Mouse (Mus musculus) neural tube, embryonic 14.5 days (tissue): ENCODE data around the gene Cdk15. TPM values are rescaled to one million over a fixed set of nuclear protein-coding genes. Genes with fewer than 3 reads are reported as not detected.

Experiments used
- ATAC-seq: fragments of 200-750 bp; cut with Nextera tagmentation; 2 replicates; pipeline ENCODE4 v1.8.0; 2017; ENCODE audit warnings: low read depth, mild to moderate bottlenecking, moderate TSS enrichment, moderate library complexity
- H3K27ac ChIP-seq: fragments of 300-500 bp; sonication (generic); 2 replicates; pipeline ENCODE4 v1.5.1; 2014; ENCODE audit warnings: low read depth, mild to moderate bottlenecking, control low read depth, low read length, moderate library complexity, mixed read lengths
- H3K27me3 ChIP-seq: fragments of 300-500 bp; sonication (generic); 2 replicates; pipeline ENCODE4 v1.6.1; 2014; ENCODE audit warnings: low read length; ENCODE audit not compliant: control insufficient read depth, insufficient read depth
- H3K36me3 ChIP-seq: fragments of 300-500 bp; sonication (generic); 2 replicates; pipeline ENCODE4 v1.6.1; 2014; ENCODE audit warnings: low read length, mixed read lengths; ENCODE audit not compliant: control insufficient read depth, insufficient read depth
- H3K4me1 ChIP-seq: fragments of 300-500 bp; sonication (generic); 2 replicates; pipeline ENCODE4 v1.6.1; 2014; ENCODE audit warnings: low read length; ENCODE audit not compliant: control insufficient read depth, insufficient read depth
- H3K4me2 ChIP-seq: fragments of 300-500 bp; sonication (generic); 2 replicates; pipeline ENCODE4 v1.6.1; 2014; ENCODE audit warnings: mild to moderate bottlenecking, low read depth, low read length, control low read depth
- H3K4me3 ChIP-seq: fragments of 300-500 bp; sonication (generic); 2 replicates; pipeline ENCODE4 v1.5.1; 2014; ENCODE audit warnings: low read depth, low read length, control low read depth, mixed read lengths
- H3K9ac ChIP-seq: fragments of 300-500 bp; sonication (generic); replicated peaks from 2 replicates; pipeline ENCODE4 v1.6.1; 2014; ENCODE audit warnings: low read depth, mild to moderate bottlenecking, control low read depth, low read length, mixed read lengths
- H3K9me3 ChIP-seq: fragments of 300-500 bp; sonication (generic); 2 replicates; pipeline ENCODE4 v1.6.1; 2016; ENCODE audit warnings: low read length; ENCODE audit not compliant: control insufficient read depth
- WGBS: fragments of 180-500 bp; shearing (Covaris S2); extraction: QIAGEN DNeasy Blood & Tissue Kit; methylation state at CpG from one replicate; pipeline ENCODE4 v1.1.7; 2014; 5-methylcytosine and 5-hydroxymethylcytosine counted together
- polyA plus RNA-seq: library from polyadenylated mRNA; unstranded; fragments of >200 nt; fragmentation: Nextera tagmentation; extraction: Ambion mirVana; gene quantifications from 2 replicates; pipeline ENCODE4 v1.2.1, GENCODE M21; 2014

The Cdk15 gene
- polyA plus RNA-seq, 1 experiment from 2014 or later, result 1.0 TPM

DNA sequence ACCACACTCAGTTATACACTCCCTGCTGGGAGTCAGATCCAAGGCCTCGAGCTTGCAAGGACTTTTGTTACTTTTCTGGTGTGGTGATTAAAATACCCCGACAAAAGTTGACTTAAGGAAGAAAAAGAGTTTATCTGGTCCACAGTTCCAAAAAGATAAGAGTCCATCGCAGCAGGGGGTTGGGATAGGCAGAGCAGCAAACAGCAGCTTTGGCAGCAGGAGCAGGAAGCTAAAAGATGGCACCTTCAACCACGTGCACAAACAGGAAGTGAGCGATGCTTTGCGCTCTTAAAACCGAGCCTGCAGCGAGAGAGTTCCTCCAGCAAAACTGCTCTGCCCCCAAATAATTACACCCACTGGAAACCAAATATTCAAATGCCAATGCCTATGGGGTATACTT lies 12.2 kb downstream of the Cdk15 start:
- H3K4me1 ChIP-seq, result 0 out of 2 replicates have a peak, but pooled peaks cover 4% of the 10 kb centered on the region
- no peak overlapping the region for H3K4me2 ChIP-seq
- no peak overlapping the region for H3K27ac ChIP-seq
- H3K9me3 ChIP-seq, result no peaks in the 10 kb centered on the region
- ATAC-seq, result no peak
- 60% methylated on average over 8 of the region's 8 CpGs for WGBS
- H3K36me3 ChIP-seq, result no peaks in the 10 kb centered on the region
- no peaks in the 10 kb centered on the region for H3K27me3 ChIP-seq
- H3K4me3 ChIP-seq, result no peak overlapping the region
- no peak overlapping the region for H3K9ac ChIP-seq

GRCm38 (mm10) chr1:59269466-59269865 lies 12.8 kb downstream of the Cdk15 start:
- H3K4me3 ChIP-seq, result no peak overlapping the region
- no peaks in the 10 kb centered on the region for H3K36me3 ChIP-seq
- no peak overlapping the region for H3K4me2 ChIP-seq
- H3K9ac ChIP-seq, result no peak overlapping the region
- no peak for ATAC-seq
- H3K27me3 ChIP-seq, result no peaks in the 10 kb centered on the region
- H3K27ac ChIP-seq, result peak overlapping the region; percentile 58; the same call in 1 of the 2 replicates
- 75% methylated on average over 6 of the region's 6 CpGs for WGBS
- no peaks in the 10 kb centered on the region for H3K9me3 ChIP-seq
- 0 out of 2 replicates have a peak, but pooled peaks cover 4% of the 10 kb centered on the region for H3K4me1 ChIP-seq

GRCm38 (mm10) chr1:59269951-59270689 lies 13.4 kb downstream of the Cdk15 start:
- Histone ChIP-seq H3K36me3 (no peaks in the 10 kb centered on the region), H3K4me3 (no peak overlapping the region), H3K27ac (peak overlapping the region; percentile 58), H3K9me3 (no peaks in the 10 kb centered on the region), H3K9ac (no peak overlapping the region), H3K27me3 (no peaks in the 10 kb centered on the region), H3K4me1 (0 out of 2 replicates have a peak, but pooled peaks cover 4% of the 10 kb centered on the region), H3K4me2 (no peak overlapping the region)
- peak; percentile 60; the same call in 1 of the 2 replicates for ATAC-seq
- WGBS, result 46% methylated on average over 20 of the region's 20 CpGs

GRCm38 (mm10) chr1:59272189-59272588 lies 15.5 kb downstream of the Cdk15 start:
- Histone ChIP-seq H3K4me2 (no peak overlapping the region), H3K4me1 (0 out of 2 replicates have a peak, but pooled peaks cover 4% of the 10 kb centered on the region), H3K9me3 (no peaks in the 10 kb centered on the region), H3K4me3 (no peak overlapping the region), H3K36me3 (no peaks in the 10 kb centered on the region), H3K27me3 (no peaks in the 10 kb centered on the region), H3K27ac (no peak overlapping the region), H3K9ac (no peak overlapping the region)
- ATAC-seq, result no peak
- WGBS, result 41% methylated on average over 3 of the region's 3 CpGs

- 93% methylated on average over 5 of the region's 5 CpGs for WGBS
- H3K9ac ChIP-seq, result no peak overlapping the region
Measured at GRCm38 (mm10) chr1:59285880-59286279, 29.2 kb downstream of the Cdk15 start.

DNA sequence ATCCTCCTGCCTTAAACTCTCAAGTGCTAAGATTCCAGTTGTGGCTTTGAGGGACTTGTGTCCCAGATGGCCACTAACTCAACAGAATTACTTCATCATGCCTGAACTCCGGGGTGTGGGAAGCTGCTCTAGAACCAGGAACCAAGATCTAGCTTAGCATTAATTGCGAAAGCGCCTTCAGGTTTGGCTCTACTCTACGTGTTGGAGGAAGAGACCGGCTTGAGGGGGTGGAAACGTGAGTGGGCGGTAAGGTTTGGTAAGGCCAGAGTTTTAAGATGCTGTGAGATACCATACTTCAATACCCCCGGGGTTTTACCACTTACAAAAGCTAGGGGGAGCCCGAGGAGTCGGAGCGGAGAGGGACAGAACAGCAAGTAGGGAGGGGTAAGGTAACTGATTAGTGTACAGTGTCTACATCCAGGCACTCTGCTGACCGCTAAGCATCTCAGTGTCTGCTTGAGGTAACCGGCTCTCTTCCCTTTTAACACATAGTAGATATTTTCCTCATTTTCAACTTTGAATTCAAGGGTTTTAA lies 29.7 kb downstream of the Cdk15 start:
- Histone ChIP-seq H3K27me3 (no peaks in the 10 kb centered on the region), H3K9me3 (no peaks in the 10 kb centered on the region), H3K4me3 (no peak overlapping the region), H3K36me3 (no peaks in the 10 kb centered on the region), H3K4me1 (no peaks in the 10 kb centered on the region), H3K9ac (no peak overlapping the region), H3K4me2 (no peak overlapping the region), H3K27ac (no peak overlapping the region)
- no peak for ATAC-seq
- 71% methylated on average over 13 of the region's 13 CpGs for WGBS

More at GRCm38 (mm10) chr1:59285880-59286279, 29.2 kb downstream of the Cdk15 start:
- no peaks in the 10 kb centered on the region for H3K9me3 ChIP-seq
- ATAC-seq, result no peak
- H3K27me3 ChIP-seq, result no peaks in the 10 kb centered on the region
- H3K4me2 ChIP-seq, result no peak overlapping the region
- no peak overlapping the region for H3K27ac ChIP-seq
- H3K4me1 ChIP-seq, result no peaks in the 10 kb centered on the region
- H3K4me3 ChIP-seq, result no peak overlapping the region
- H3K36me3 ChIP-seq, result no peaks in the 10 kb centered on the region

DNA sequence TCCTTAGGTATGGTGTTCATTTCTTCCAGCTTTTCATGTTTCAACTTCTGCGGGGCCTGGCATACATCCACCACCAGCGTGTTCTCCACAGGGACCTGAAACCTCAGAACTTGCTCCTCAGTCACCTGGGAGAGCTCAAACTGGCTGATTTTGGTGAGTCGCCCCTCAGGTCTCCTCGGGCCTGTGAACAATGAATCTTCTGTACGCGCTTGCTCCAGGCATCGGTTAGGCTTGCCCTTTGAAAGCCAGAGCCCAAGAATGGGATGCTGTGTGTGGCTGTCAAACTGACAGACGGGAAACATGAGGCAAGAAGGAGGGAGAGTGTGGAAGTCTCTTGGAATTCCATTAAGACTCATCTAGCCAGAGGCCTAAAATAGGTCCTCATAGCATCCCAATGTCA lies 31.0 kb downstream of the Cdk15 start:
- Histone ChIP-seq H3K36me3 (no peaks in the 10 kb centered on the region), H3K4me2 (no peak overlapping the region), H3K9me3 (no peaks in the 10 kb centered on the region), H3K9ac (no peak overlapping the region), H3K4me3 (no peak overlapping the region), H3K27me3 (no peaks in the 10 kb centered on the region), H3K4me1 (no peaks in the 10 kb centered on the region), H3K27ac (no peak overlapping the region)
- no peak for ATAC-seq
- WGBS, result 75% methylated on average over 8 of the region's 8 CpGs

DNA sequence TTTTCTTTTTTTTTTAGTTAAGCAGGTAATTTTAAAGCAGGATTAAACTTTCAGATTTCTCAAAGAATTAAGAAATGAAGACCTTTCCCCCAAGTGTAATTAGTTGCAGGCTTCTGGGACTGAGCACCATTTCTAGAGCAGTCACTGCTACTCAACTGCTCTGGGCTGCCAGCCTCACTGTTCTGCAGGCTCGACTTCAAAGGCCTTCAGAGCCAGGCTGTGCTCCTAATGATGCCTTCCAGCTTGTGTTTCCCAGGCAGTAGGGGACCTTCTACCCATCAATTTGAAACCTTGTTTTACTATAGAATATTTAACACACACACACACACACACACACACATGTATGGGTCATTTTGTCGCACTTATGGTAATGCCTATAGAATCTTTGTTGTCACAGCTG lies 34.9 kb downstream of the Cdk15 start:
- H3K4me1 ChIP-seq, result no peaks in the 10 kb centered on the region
- H3K9me3 ChIP-seq, result no peaks in the 10 kb centered on the region
- H3K4me3 ChIP-seq, result no peak overlapping the region
- no peak overlapping the region for H3K4me2 ChIP-seq
- H3K36me3 ChIP-seq, result no peaks in the 10 kb centered on the region
- ATAC-seq, result no peak
- 37% methylated on average over 2 of the region's 2 CpGs for WGBS
- no peaks in the 10 kb centered on the region for H3K27me3 ChIP-seq
- no peak overlapping the region for H3K27ac ChIP-seq
- no peak overlapping the region for H3K9ac ChIP-seq

- Histone ChIP-seq H3K4me1 (no peaks in the 10 kb centered on the region), H3K36me3 (no peaks in the 10 kb centered on the region), H3K27ac (no peak overlapping the region), H3K27me3 (no peaks in the 10 kb centered on the region), H3K4me3 (no peak overlapping the region), H3K9ac (no peak overlapping the region), H3K9me3 (no peaks in the 10 kb centered on the region), H3K4me2 (no peak overlapping the region)
- WGBS, result 75% methylated on average over 1 of the region's 1 CpGs
- ATAC-seq, result no peak
Measured at GRCm38 (mm10) chr1:59295769-59296168, 39.1 kb downstream of the Cdk15 start.
